In genomic region chr10:13323806-13324411, GRCm38 (mm10) we compare ENCODE assay signal across 8 mouse cellular contexts.
DNase-seq lines count a peak whose midpoint lies in the region.

No protein-coding gene starts in this region.

- peak; percentile 77 for DNase-seq in ZHBTc4 (ENCODE audit: low read depth, low spot score)
- DNase-seq in cerebellum, adult 9-11 months, result peak; percentile 30
- peak; percentile 8 to 27 for DNase-seq in frontal cortex, postnatal 14 days (ENCODE audit: low spot score in 2 of 2)
- peak; percentile 85 for DNase-seq in hindbrain, embryonic 10.5 days (ENCODE audit: low spot score)
- DNase-seq in layer of hippocampus, postnatal 14 days (ENCODE audit: low spot score in 2 of 2), result peak; percentile 31 to 39
- DNase-seq in lung, postnatal 10 days, result peak; percentile 92
- DNase-seq in retina, adult 2 months (ENCODE audit: low read depth, low spot score), result peak; percentile 64
- DNase-seq in natural killer cell, adult 2 months (ENCODE audit: low spot score in 2 of 2), result no peak

- H3K27me3 ChIP-seq in hindbrain, embryonic 10.5 days (ENCODE audit: insufficient read depth, poor library complexity, severe bottlenecking), result no peaks in the 10 kb centered on the region

- peaks cover 32% of the 10 kb centered on the region for H3K4me1 ChIP-seq in hindbrain, embryonic 10.5 days (replicated peaks)

- H3K9me3 ChIP-seq in hindbrain, embryonic 10.5 days, result no peaks in the 10 kb centered on the region

- H3K27ac ChIP-seq in hindbrain, embryonic 10.5 days, result peak overlapping the region; percentile 91

- H3K36me3 ChIP-seq in hindbrain, embryonic 10.5 days, result no peaks in the 10 kb centered on the region

- WGBS in hindbrain, embryonic 10.5 days, result under 1% methylated on average over 62 of the region's 62 CpGs

- peak overlapping the region; percentile 63 for H3K4me3 ChIP-seq in hindbrain, embryonic 10.5 days

Comparison
In these comparisons a context has a peak if more than half of its experiments do, and no peak if none do; other contexts are left out.
1. DNase-seq: peak in ZHBTc4 (single experiment), cerebellum, adult 9-11 months (single experiment), frontal cortex, postnatal 14 days (2 of 2), hindbrain, embryonic 10.5 days (single experiment), layer of hippocampus, postnatal 14 days (2 of 2), lung, postnatal 10 days (single experiment) and retina, adult 2 months (single experiment); none in natural killer cell, adult 2 months (0 of 2).